ENCODE assay signal across 34 mouse cellular contexts in the genomic region with DNA sequence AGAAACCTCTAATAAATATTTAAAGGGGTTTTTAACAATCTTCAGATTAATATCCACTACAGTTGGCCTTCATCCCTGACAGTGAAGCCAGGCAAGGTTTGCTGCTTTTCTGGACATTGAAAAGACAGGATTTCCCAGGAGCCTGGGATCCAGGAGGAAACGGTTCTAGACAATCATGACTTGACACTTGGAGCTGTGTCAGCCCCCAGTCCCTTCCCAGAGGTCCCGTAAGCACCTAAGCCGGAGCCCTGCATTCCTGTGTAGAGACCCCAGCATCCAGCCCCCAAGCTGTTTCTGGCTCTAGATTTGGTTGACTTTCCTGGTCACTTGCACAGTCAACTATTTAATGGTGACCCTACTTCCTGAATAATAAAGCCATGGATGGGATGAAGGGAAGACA. TPM values are rescaled to one million over a fixed set of nuclear protein-coding genes. Genes with fewer than 3 reads are reported as not detected.
"Had no signal": no experiment of that assay in that cellular context is flagged by ENCODE, and none has a peak within 500 bp of the region (broad histone marks: within the 10 kb centered on the region; RNA-seq: fewer than 3 reads in every experiment).

No protein-coding gene starts in this region.

- DNase-seq: left cerebral cortex, postnatal 4 days; liver; liver, embryonic 13.5 days; liver, postnatal 0 days; lung, adult 18-20 months; lung, adult 2 months; lung, embryonic 14.5 days; lung, postnatal 10 days; lung, postnatal 14 days; lung, postnatal 36 days; lung, postnatal 4 days; midbrain, embryonic 14.5 days had no signal

- H3K36me3 ChIP-seq: midbrain, embryonic 15.5 days had no signal

- H3K4me3 ChIP-seq: limb, embryonic 10.5 days; limb, embryonic 12.5 days; limb, embryonic 13.5 days; limb, embryonic 15.5 days; liver, embryonic 12.5 days; liver, embryonic 13.5 days; liver, embryonic 15.5 days; lung, embryonic 15.5 days; midbrain, embryonic 10.5 days; midbrain, embryonic 12.5 days; midbrain, embryonic 13.5 days; midbrain, embryonic 15.5 days; myocyte; neural tube, embryonic 12.5 days had no signal

- H3K9ac ChIP-seq: limb, embryonic 12.5 days; limb, embryonic 13.5 days; limb, embryonic 15.5 days; liver, embryonic 12.5 days; liver, embryonic 13.5 days; liver, embryonic 14.5 days; liver, embryonic 15.5 days; liver, postnatal 0 days; lung, embryonic 14.5 days; lung, embryonic 15.5 days; midbrain, embryonic 12.5 days; midbrain, embryonic 13.5 days; midbrain, embryonic 15.5 days; neural tube, embryonic 12.5 days had no signal

- H3K27ac ChIP-seq: limb, embryonic 10.5 days; limb, embryonic 12.5 days; limb, embryonic 13.5 days; limb, embryonic 15.5 days; liver, embryonic 12.5 days; liver, embryonic 13.5 days; liver, embryonic 14.5 days; liver, embryonic 15.5 days; lung, embryonic 15.5 days; macrophage; midbrain, embryonic 10.5 days; midbrain, embryonic 12.5 days; midbrain, embryonic 13.5 days; midbrain, embryonic 15.5 days; neural tube, embryonic 12.5 days had no signal

RNA-seq across cellular contexts. Expression of gene Tnxb, which starts 11.7 kb away (rescaled TPM):
- total RNA-seq: megakaryocyte progenitor cell, adult 5-6 weeks; megakaryocyte-erythroid progenitor cell, adult 5-6 weeks; monocyte, adult 5-6 weeks had no signal
- polyA plus RNA-seq: limb, embryonic 10.5 days; limb, embryonic 11.5 days; limb, embryonic 12.5 days; macrophage; midbrain, embryonic 10.5 days had no signal

RNA-seq across cellular contexts. Expression of gene Prrt1, which starts 29.3 kb away (rescaled TPM):
- total RNA-seq: liver, adult 2 months had no signal
- polyA plus RNA-seq: liver, embryonic 11.5 days; liver, embryonic 12.5 days; liver, embryonic 15.5 days; liver, embryonic 16.5 days; myocyte had no signal
